Mouse (Mus musculus) small intestine, adult 2 months (tissue): ENCODE results near the gene Bbs2. TPM values are rescaled to one million over a fixed set of nuclear protein-coding genes. Genes with fewer than 3 reads are reported as not detected.
"Not testable (repeated sequence)": the region's sequence is repeated elsewhere in the genome, so short reads cannot be mapped to it uniquely, and the experiment has no call there.

Experiments
- H3K27ac ChIP-seq: fragments of 200-500 bp; 2 replicates; pipeline ENCODE4 v1.5.1; 2012; ENCODE audit warnings: low read depth, low read length, control low read depth, inconsistent platforms; ENCODE audit not compliant: insufficient read depth
- H3K27me3 ChIP-seq: fragments of 200-500 bp; 2 replicates; pipeline ENCODE4 v1.6.1; 2012; ENCODE audit warnings: mild to moderate bottlenecking, moderate library complexity, low read length, inconsistent platforms; ENCODE audit not compliant: control insufficient read depth, insufficient read depth
- H3K36me3 ChIP-seq: fragments of 200-500 bp; 2 replicates; pipeline ENCODE4 v1.6.1; 2012; ENCODE audit warnings: mild to moderate bottlenecking, low read length, control low read depth, inconsistent platforms; ENCODE audit not compliant: control insufficient read depth, insufficient read depth
- H3K4me1 ChIP-seq: fragments of 200-500 bp; 2 replicates; pipeline ENCODE4 v1.6.1; 2012; ENCODE audit warnings: low read length, inconsistent platforms, mixed read lengths; ENCODE audit not compliant: control insufficient read depth, insufficient read depth, insufficient read length
- H3K4me3 ChIP-seq: fragments of 200-500 bp; 2 replicates; pipeline ENCODE4 v1.5.1; 2012; ENCODE audit warnings: low read depth, mild to moderate bottlenecking, control low read depth, inconsistent platforms, low read length, moderate library complexity
- CTCF ChIP-seq: fragments of 200-500 bp; IDR thresholded peaks from 2 replicates; pipeline ENCODE4 v1.5.1; 2012; ENCODE audit warnings: low read depth, mild to moderate bottlenecking, control low read depth, inconsistent platforms, low read length, moderate library complexity, mixed read lengths; ENCODE audit not compliant: insufficient replicate concordance, insufficient read length; ENCODE audit errors: extremely low read depth
- POLR2A ChIP-seq: fragments of 200-500 bp; IDR thresholded peaks from 2 replicates; pipeline ENCODE4 v1.6.1; 2012; ENCODE audit warnings: low read depth, mild to moderate bottlenecking, control low read depth, inconsistent platforms, low read length, moderate library complexity
- WGBS: fragments of 180-500 bp; shearing (Covaris S2); methylation state at CpG from one replicate; pipeline ENCODE4 v1.1.7; 2018; 5-methylcytosine and 5-hydroxymethylcytosine counted together
- polyA plus RNA-seq: library from polyadenylated mRNA; depleted of rRNA; stranded (reverse); fragments of >200 nt; gene quantifications from 2 replicates; pipeline ENCODE4 v1.2.3, GENCODE M21; 2012; rRNA removed

Gene Bbs2
- polyA plus RNA-seq = 3.3 and 4.3 TPM in 2 replicates

- no peaks in the 10 kb centered on the region for H3K4me1 ChIP-seq
- TF ChIP-seq POLR2A (peak; percentile 70; the same call in 1 of the 2 replicates), CTCF (peak; percentile 28; the same call in 1 of the 2 replicates)
- H3K36me3 ChIP-seq = no peaks in the 10 kb centered on the region
- no peaks in the 10 kb centered on the region for H3K27me3 ChIP-seq
- 1% methylated on average over 61 of the region's 61 CpGs for WGBS
- peak within 1 kb of the TSS; percentile 83 for H3K4me3 ChIP-seq
- H3K27ac ChIP-seq = peak within 1 kb of the TSS; percentile 79
These were observed at the start of gene Bbs2 for GRCm38 (mm10) chr8:94098081-94098974. Gene Bbs2 (minus strand): TSS chr8:94098928.

- Histone ChIP-seq H3K27me3 (0 out of 2 replicates have a peak, but pooled peaks cover 6% of the 10 kb centered on the region), H3K4me3 (no peak overlapping the region), H3K36me3 (no peaks in the 10 kb centered on the region), H3K4me1 (peaks cover 4% of the 10 kb centered on the region; the same call in 1 of the 2 replicates), H3K27ac (no peak overlapping the region)
- no peak for TF ChIP-seq CTCF
- no peak for TF ChIP-seq POLR2A
- 40% methylated on average over 5 of the region's 5 CpGs for WGBS
These were observed 49.5 kb upstream of the Bbs2 start for GRCm38 (mm10) chr8:94148236-94148635.

DNA sequence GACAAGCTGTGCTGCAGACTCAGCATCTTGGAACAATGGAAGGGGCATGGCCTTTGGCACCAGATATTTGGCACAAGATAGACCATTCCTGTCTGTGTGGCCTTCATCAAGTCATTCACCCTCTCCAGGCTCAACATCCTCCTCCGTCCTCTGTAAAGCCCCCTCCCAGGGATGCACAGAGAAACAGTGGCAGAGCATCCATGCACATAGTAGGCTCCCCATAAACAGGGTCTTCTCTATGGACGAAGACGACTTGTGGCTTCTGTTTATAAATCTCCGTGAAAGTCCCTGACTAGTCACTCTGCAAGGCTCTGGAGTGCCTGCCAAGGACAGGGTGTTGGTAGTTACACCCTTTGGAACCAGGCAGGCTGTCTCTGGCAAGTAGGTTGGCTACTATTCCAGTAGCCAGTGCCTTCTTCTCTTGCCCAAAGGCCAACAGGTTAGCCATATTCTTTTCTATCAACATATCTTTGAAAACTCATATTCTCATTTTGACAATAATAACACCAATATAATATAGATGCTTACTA is 41.6 kb upstream of the Bbs2 start:
- Histone ChIP-seq H3K36me3 (no peaks in the 10 kb centered on the region), H3K27ac (no peak overlapping the region), H3K4me1 (peaks cover 5% of the 10 kb centered on the region), H3K27me3 (no peaks in the 10 kb centered on the region), H3K4me3 (no peak overlapping the region)
- TF ChIP-seq CTCF (no peak), POLR2A (no peak)
- WGBS = 75% methylated on average over 4 of the region's 4 CpGs

DNA sequence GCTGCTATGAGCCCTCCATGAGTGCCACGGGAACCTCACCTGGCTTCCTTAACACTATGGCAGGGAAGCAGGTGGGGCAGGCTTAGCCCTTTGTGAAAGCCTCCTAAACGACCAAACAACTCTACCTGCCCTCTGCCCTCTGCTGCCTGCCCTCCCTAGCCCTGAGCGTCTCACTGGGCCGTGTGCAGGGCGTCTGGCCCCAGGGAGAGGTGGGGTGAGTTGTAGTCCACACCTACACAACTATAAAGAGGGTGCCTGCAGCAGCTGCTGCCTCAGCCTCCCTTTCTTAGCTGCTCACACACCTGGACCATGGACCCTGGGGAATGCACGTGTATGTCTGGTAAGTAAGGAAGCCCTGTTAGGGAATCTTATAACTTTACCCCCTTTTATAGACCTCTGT is 38.2 kb upstream of the Bbs2 start, which contains the start of gene Mt4:
Gene Mt4 (plus strand): TSS at position 265 of the 400 bp plus-strand sequence.
- 14% methylated on average over 6 of the region's 6 CpGs for WGBS
- TF ChIP-seq POLR2A (no peak), CTCF (no peak)
- H3K27me3 ChIP-seq = no peaks in the 10 kb centered on the region
- H3K4me1 ChIP-seq = peaks cover 5% of the 10 kb centered on the region
- H3K36me3 ChIP-seq = no peaks in the 10 kb centered on the region
- no peak within 1 kb of the TSS for H3K4me3 ChIP-seq
- H3K27ac ChIP-seq = no peak within 1 kb of the TSS

DNA sequence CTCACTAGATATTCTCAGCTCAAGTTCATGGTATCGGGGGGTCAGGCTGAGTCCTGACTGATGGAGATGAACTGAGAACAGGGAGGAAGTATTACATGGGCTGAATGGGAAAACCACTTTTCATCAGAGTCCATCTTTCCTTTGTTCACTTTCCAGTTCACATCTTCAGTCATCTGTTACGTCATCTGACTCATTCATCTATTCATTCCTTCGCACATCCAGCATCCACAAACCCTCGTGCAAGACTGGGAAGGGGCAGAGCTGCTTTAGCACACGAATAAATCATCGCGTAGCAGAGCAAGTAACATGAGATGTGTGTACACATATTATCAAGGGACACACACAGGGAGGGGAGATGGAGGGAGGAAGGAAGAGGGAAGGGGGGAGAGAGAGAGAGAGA is 37.5 kb upstream of the Bbs2 start:
- Histone ChIP-seq H3K4me1 (peaks cover 5% of the 10 kb centered on the region), H3K27ac (no peak overlapping the region), H3K36me3 (no peaks in the 10 kb centered on the region), H3K27me3 (no peaks in the 10 kb centered on the region), H3K4me3 (no peak overlapping the region)
- 89% methylated on average over 7 of the region's 7 CpGs for WGBS
- TF ChIP-seq POLR2A (no peak), CTCF (no peak)

DNA sequence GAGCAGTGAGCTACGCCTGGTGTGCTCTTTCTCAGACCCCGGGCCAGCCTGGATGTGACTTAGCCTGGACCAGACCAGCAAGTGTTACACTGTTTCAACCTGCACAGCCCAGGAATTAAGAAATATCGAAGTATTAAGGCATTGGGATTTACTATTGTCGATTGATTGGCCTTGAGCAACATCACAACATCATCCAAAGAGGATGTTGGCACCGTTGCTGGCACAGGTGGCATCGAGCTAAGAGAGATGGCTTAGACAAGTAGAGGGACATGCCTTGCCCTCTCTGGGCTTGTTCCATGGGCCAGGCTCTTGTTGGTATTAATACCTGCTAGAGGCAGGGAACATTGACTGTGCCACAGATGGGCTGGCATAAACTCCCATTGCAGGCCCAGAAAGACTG is 36.8 kb upstream of the Bbs2 start:
- WGBS = 90% methylated on average over 6 of the region's 6 CpGs
- no peaks in the 10 kb centered on the region for H3K36me3 ChIP-seq
- H3K27ac ChIP-seq = no peak overlapping the region
- H3K4me1 ChIP-seq = peaks cover 5% of the 10 kb centered on the region
- no peaks in the 10 kb centered on the region for H3K27me3 ChIP-seq
- TF ChIP-seq POLR2A = no peak
- H3K4me3 ChIP-seq = no peak overlapping the region

- not testable (repeated sequence) for H3K4me1 ChIP-seq, H3K36me3 ChIP-seq, H3K4me3 ChIP-seq, H3K27me3 ChIP-seq, H3K27ac ChIP-seq
- WGBS = 39% methylated on average over 3 of the region's 3 CpGs
These were observed 35.9 kb upstream of the Bbs2 start for GRCm38 (mm10) chr8:94134601-94135000.
